Mouse (Mus musculus) intestine, postnatal 0 days (tissue): ENCODE data around the gene Gm20425. TPM values are rescaled to one million over a fixed set of nuclear protein-coding genes. Genes with fewer than 3 reads are reported as not detected.

Experiments
- ATAC-seq: fragments of 200-750 bp; cut with Nextera tagmentation; 2 replicates; pipeline ENCODE4 v1.8.0; 2017; ENCODE audit warnings: mild to moderate bottlenecking, moderate TSS enrichment, moderate library complexity
- H3K27ac ChIP-seq: fragments of 300-500 bp; sonication (generic); 2 replicates; pipeline ENCODE4 v1.5.1; 2014; ENCODE audit warnings: mild to moderate bottlenecking, low read depth, low read length, moderate library complexity
- H3K27me3 ChIP-seq: fragments of 300-500 bp; sonication (generic); replicated peaks from 2 replicates; pipeline ENCODE4 v1.6.1; 2014; ENCODE audit warnings: low read length, mixed read lengths; ENCODE audit not compliant: control insufficient read depth, insufficient read depth
- H3K36me3 ChIP-seq: fragments of 300-500 bp; sonication (generic); 2 replicates; pipeline ENCODE4 v1.6.1; 2014; ENCODE audit warnings: mild to moderate bottlenecking, moderate library complexity; ENCODE audit not compliant: control insufficient read depth, insufficient read depth
- H3K4me1 ChIP-seq: fragments of 300-500 bp; sonication (generic); replicated peaks from 2 replicates; pipeline ENCODE4 v1.6.1; 2014; ENCODE audit warnings: antibody characterized with exemption, low read length, mixed read lengths; ENCODE audit not compliant: control insufficient read depth, insufficient read depth
- H3K4me2 ChIP-seq: fragments of 300-500 bp; sonication (generic); replicated peaks from 2 replicates; pipeline ENCODE4 v1.6.1; 2014; ENCODE audit warnings: low read depth, mild to moderate bottlenecking, moderate library complexity
- H3K4me3 ChIP-seq: fragments of 300-500 bp; sonication (generic); 2 replicates; pipeline ENCODE4 v1.5.1; 2014; ENCODE audit warnings: low read depth, low read length
- H3K9ac ChIP-seq: fragments of 300-500 bp; sonication (generic); 2 replicates; pipeline ENCODE4 v1.6.1; 2014; ENCODE audit warnings: mild to moderate bottlenecking, low read depth, low read length
- H3K9me3 ChIP-seq: fragments of 300-500 bp; sonication (generic); 2 replicates; pipeline ENCODE4 v1.6.1; 2016; ENCODE audit warnings: mixed run types; ENCODE audit not compliant: control insufficient read depth
- CTCF ChIP-seq: sonication (generic); IDR thresholded peaks from 2 replicates; pipeline ENCODE4 v1.5.1; 2016; ENCODE audit warnings: low read depth, mild to moderate bottlenecking, control low read depth, antibody characterized with exemption, moderate library complexity
- WGBS: fragments of 180-500 bp; shearing (Covaris S2); extraction: QIAGEN DNeasy Blood & Tissue Kit; methylation state at CpG from one replicate; pipeline ENCODE4 v1.1.7; 2014; 5-methylcytosine and 5-hydroxymethylcytosine counted together
- polyA plus RNA-seq: library from polyadenylated mRNA; unstranded; fragments of >200 nt; fragmentation: Nextera tagmentation; extraction: Ambion mirVana; gene quantifications from 2 replicates; pipeline ENCODE4 v1.2.1, GENCODE M21; 2015

Gm20425 gene
- polyA plus RNA-seq, 1 experiment from 2014 or later, result 8.9 TPM

- H3K4me1 ChIP-seq, result no peaks in the 10 kb centered on the region
- H3K27me3 ChIP-seq, result no peaks in the 10 kb centered on the region
- H3K9ac ChIP-seq, result no peak overlapping the region
- 64% methylated on average over 2 of the region's 2 CpGs for WGBS
- ATAC-seq, result no peak
- TF ChIP-seq CTCF, result no peak
- no peaks in the 10 kb centered on the region for H3K36me3 ChIP-seq
- H3K27ac ChIP-seq, result no peak overlapping the region
- no peaks in the 10 kb centered on the region for H3K9me3 ChIP-seq
- no peak overlapping the region for H3K4me3 ChIP-seq
- no peak overlapping the region for H3K4me2 ChIP-seq
Measured at GRCm38 (mm10) chr9:103213631-103214030, 16.5 kb downstream of the Gm20425 start.

DNA sequence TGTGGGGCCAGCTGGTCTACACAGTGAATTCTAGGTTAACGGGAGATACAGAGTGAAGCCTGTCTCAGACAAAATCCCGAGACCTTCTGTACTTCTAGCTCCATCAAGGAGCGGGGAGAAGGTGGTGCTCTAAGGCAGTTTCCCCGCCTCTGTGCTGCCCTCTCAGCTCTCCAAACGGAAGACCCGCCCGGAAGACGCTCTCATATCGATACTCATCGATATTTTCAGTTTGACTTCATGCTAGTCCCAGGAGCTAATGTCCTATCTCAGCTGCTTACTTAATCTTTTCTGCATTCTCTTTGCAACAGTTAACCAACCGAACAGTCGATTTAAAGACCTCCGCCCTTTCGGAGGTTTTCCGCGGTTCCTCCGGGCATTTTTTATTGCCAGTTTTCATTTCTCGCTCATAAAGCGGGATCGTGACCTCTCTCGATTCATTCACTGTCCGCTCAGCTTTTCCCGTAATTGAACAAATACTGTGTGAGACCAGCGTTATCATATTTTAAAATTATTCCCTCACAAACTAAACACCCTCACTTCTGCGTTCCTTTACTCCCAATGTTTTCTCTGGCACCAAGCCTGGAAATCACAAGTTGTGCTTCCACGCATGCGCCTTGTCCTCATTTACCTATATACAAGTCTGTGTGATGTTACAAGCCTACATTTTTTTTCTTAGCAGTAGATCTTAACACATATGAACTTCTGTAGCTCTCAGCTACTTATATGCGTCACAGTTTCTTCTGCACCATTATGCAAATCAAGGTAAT lies 17.3 kb downstream of the Gm20425 start:
- H3K27me3 ChIP-seq, result no peaks in the 10 kb centered on the region
- H3K27ac ChIP-seq, result no peak overlapping the region
- no peaks in the 10 kb centered on the region for H3K9me3 ChIP-seq
- no peak overlapping the region for H3K4me2 ChIP-seq
- peak overlapping the region; percentile 7; the same call in 1 of the 2 replicates for H3K4me3 ChIP-seq
- ATAC-seq, result no peak
- H3K4me1 ChIP-seq, result no peaks in the 10 kb centered on the region
- TF ChIP-seq CTCF, result no peak
- WGBS, result 74% methylated on average over 28 of the region's 28 CpGs
- no peaks in the 10 kb centered on the region for H3K36me3 ChIP-seq
- H3K9ac ChIP-seq, result no peak overlapping the region

- H3K4me3 ChIP-seq, result no peak overlapping the region
- no peaks in the 10 kb centered on the region for H3K4me1 ChIP-seq
- no peak for TF ChIP-seq CTCF
- no peak overlapping the region for H3K4me2 ChIP-seq
- WGBS, result 68% methylated on average over 6 of the region's 6 CpGs
- no peaks in the 10 kb centered on the region for H3K9me3 ChIP-seq
- no peaks in the 10 kb centered on the region for H3K36me3 ChIP-seq
- H3K27me3 ChIP-seq, result no peaks in the 10 kb centered on the region
- no peak overlapping the region for H3K9ac ChIP-seq
- H3K27ac ChIP-seq, result no peak overlapping the region
- no peak for ATAC-seq
Measured at GRCm38 (mm10) chr9:103208802-103209423, 21.2 kb downstream of the Gm20425 start.

DNA sequence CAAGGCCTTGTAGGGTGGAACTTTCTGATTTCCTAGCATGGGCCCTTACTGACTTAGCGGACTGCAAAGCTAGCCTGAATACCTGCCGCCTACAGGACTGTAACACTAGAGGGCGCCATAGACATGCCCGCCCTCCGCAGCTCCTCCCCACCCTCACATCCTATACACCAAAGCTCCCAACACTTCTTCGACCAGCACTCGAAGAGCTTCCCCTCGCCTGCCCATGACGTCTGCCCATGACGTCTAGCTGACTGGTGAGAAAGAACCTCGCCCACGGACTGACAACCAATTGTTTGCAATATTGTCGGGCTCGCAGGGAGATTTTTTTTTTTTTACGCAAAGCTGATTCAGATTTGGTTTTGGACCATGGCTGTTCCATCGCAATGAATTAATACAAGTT lies 22.3 kb downstream of the Gm20425 start:
- peak; percentile 97 for TF ChIP-seq CTCF
- no peak overlapping the region for H3K9ac ChIP-seq
- no peaks in the 10 kb centered on the region for H3K4me1 ChIP-seq

DNA sequence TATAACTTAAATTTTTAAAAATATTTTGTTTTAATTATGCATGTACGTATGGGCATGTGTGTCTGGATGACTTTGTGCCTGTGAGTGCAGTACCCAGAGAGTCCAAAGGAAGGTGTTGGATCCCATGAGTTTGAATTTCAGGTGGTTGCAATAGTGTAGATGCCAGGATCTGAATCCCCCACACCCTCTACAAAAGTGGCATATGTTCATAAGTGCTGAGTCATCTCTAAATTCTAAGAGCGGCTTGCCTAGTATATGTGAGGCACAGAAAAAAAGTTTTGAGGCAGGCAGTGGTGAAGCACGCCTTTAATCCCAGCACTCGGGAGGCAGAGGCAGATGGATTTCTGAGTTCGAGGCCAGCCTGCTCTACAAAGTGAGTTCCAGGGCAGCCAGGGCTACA lies 24.3 kb downstream of the Gm20425 start:
- Histone ChIP-seq H3K27me3 (no peaks in the 10 kb centered on the region), H3K9me3 (no peaks in the 10 kb centered on the region), H3K27ac (no peak overlapping the region), H3K9ac (no peak overlapping the region), H3K4me1 (no peaks in the 10 kb centered on the region), H3K36me3 (no peaks in the 10 kb centered on the region), H3K4me3 (no peak overlapping the region), H3K4me2 (no peak overlapping the region)
- 93% methylated on average over 5 of the region's 5 CpGs for WGBS
- no peak for ATAC-seq
- TF ChIP-seq CTCF, result no peak

More for the DNA sequence above, 22.3 kb downstream of the Gm20425 start:
- ATAC-seq, result peak; percentile 73
- Histone ChIP-seq H3K9me3 (no peaks in the 10 kb centered on the region), H3K36me3 (no peaks in the 10 kb centered on the region), H3K4me2 (peak overlapping the region; percentile 54), H3K27me3 (no peaks in the 10 kb centered on the region), H3K4me3 (0 out of 2 replicates have a peak overlapping the region, but pooled peaks have one; percentile 7), H3K27ac (no peak overlapping the region)
- WGBS, result 10% methylated on average over 16 of the region's 16 CpGs

GRCm38 (mm10) chr9:103201561-103202260 lies 28.4 kb downstream of the Gm20425 start, which contains the start of gene Srprb:
Gene Srprb (minus strand): TSS chr9:103202137.
- Histone ChIP-seq H3K36me3 (peaks cover 13% of the 10 kb centered on the region), H3K4me3 (peak within 1 kb of the TSS; percentile 69), H3K4me2 (peak within 1 kb of the TSS; percentile 68), H3K9me3 (no peaks in the 10 kb centered on the region), H3K9ac (peak within 1 kb of the TSS; percentile 64), H3K4me1 (no peaks in the 10 kb centered on the region), H3K27ac (peak within 1 kb of the TSS; percentile 63), H3K27me3 (no peaks in the 10 kb centered on the region)
- ATAC-seq, result peak; percentile 97
- no peak for TF ChIP-seq CTCF
- under 1% methylated on average over 45 of the region's 45 CpGs for WGBS
